Mouse (Mus musculus) stomach, embryonic 15.5 days (tissue): ENCODE results near the gene Rhoj. TPM values are rescaled to one million over a fixed set of nuclear protein-coding genes. Genes with fewer than 3 reads are reported as not detected.
"Not testable (repeated sequence)": the region's sequence is repeated elsewhere in the genome, so short reads cannot be mapped to it uniquely, and the experiment has no call there.

Experiments
- ATAC-seq: fragments of 200-750 bp; cut with Nextera tagmentation; 2 replicates; pipeline ENCODE4 v1.8.0; 2017; ENCODE audit warnings: low read depth, moderate number of reproducible peaks, moderate TSS enrichment; ENCODE audit not compliant: insufficient read depth, low FRiP score
- H3K27ac ChIP-seq: fragments of 300-500 bp; sonication (generic); 2 replicates; pipeline ENCODE4 v1.5.1; 2015; ENCODE audit warnings: mild to moderate bottlenecking, inconsistent platforms
- H3K27me3 ChIP-seq: fragments of 300-500 bp; sonication (generic); replicated peaks from 2 replicates; pipeline ENCODE4 v1.6.1; 2015; ENCODE audit warnings: inconsistent platforms
- H3K36me3 ChIP-seq: fragments of 300-500 bp; sonication (generic); 2 replicates; pipeline ENCODE4 v1.6.1; 2015; ENCODE audit warnings: inconsistent platforms
- H3K4me1 ChIP-seq: fragments of 300-500 bp; sonication (generic); 2 replicates; pipeline ENCODE4 v1.6.1; 2015; ENCODE audit warnings: inconsistent platforms
- H3K4me2 ChIP-seq: fragments of 300-500 bp; sonication (generic); 2 replicates; pipeline ENCODE4 v1.6.1; 2015; ENCODE audit warnings: mild to moderate bottlenecking, inconsistent platforms
- H3K4me3 ChIP-seq: fragments of 300-500 bp; sonication (generic); replicated peaks from 2 replicates; pipeline ENCODE4 v1.5.1; 2015; ENCODE audit warnings: inconsistent platforms
- H3K9ac ChIP-seq: fragments of 300-500 bp; sonication (generic); 2 replicates; pipeline ENCODE4 v1.6.1; 2015; ENCODE audit warnings: inconsistent platforms
- H3K9me3 ChIP-seq: fragments of 300-500 bp; sonication (generic); 2 replicates; pipeline ENCODE4 v1.6.1; 2016; ENCODE audit warnings: inconsistent platforms
- WGBS: fragments of 180-500 bp; shearing (Covaris S2); methylation state at CpG from one replicate; pipeline ENCODE4 v1.1.7; 2015; 5-methylcytosine and 5-hydroxymethylcytosine counted together
- polyA plus RNA-seq: library from polyadenylated mRNA; unstranded; fragments of >200 nt; fragmentation: Nextera tagmentation; extraction: Ambion mirVana; gene quantifications from 2 replicates; pipeline ENCODE4 v1.2.1, GENCODE M21; 2015

Gene Rhoj
- polyA plus RNA-seq, 1 experiment from 2014 or later, result 59.1 TPM

- H3K4me3 ChIP-seq, result no peak overlapping the region
- no peak overlapping the region for H3K27ac ChIP-seq
- H3K4me2 ChIP-seq, result no peak overlapping the region
- H3K36me3 ChIP-seq, result no peaks in the 10 kb centered on the region
- no peaks in the 10 kb centered on the region for H3K4me1 ChIP-seq
- 33% methylated on average over 7 of the region's 7 CpGs for WGBS
- H3K9me3 ChIP-seq, result no peaks in the 10 kb centered on the region
- no peak overlapping the region for H3K9ac ChIP-seq
- no peak for ATAC-seq
- no peaks in the 10 kb centered on the region for H3K27me3 ChIP-seq
These were observed 89.0 kb downstream of the Rhoj start for GRCm38 (mm10) chr12:75397077-75397476.

- Histone ChIP-seq H3K4me1 (no peaks in the 10 kb centered on the region), H3K27ac (no peak overlapping the region), H3K9me3 (no peaks in the 10 kb centered on the region), H3K4me3 (no peak overlapping the region), H3K27me3 (no peaks in the 10 kb centered on the region), H3K9ac (no peak overlapping the region), H3K4me2 (no peak overlapping the region), H3K36me3 (no peaks in the 10 kb centered on the region)
- 62% methylated on average over 9 of the region's 9 CpGs for WGBS
- ATAC-seq, result no peak
These were observed 104.8 kb downstream of the Rhoj start for GRCm38 (mm10) chr12:75412964-75413363.

GRCm38 (mm10) chr12:75414991-75415390, 106.9 kb downstream of the Rhoj start:
- Histone ChIP-seq H3K9me3 (no peaks in the 10 kb centered on the region), H3K36me3 (no peaks in the 10 kb centered on the region), H3K9ac (no peak overlapping the region), H3K4me2 (no peak overlapping the region), H3K27ac (no peak overlapping the region), H3K27me3 (no peaks in the 10 kb centered on the region), H3K4me3 (no peak overlapping the region), H3K4me1 (no peaks in the 10 kb centered on the region)
- ATAC-seq, result no peak
- WGBS, result 78% methylated on average over 6 of the region's 6 CpGs

- H3K27me3 ChIP-seq, result no peaks in the 10 kb centered on the region
- H3K9ac ChIP-seq, result no peak within 1 kb of the TSS
- no peaks in the 10 kb centered on the region for H3K9me3 ChIP-seq
- WGBS, result 88% methylated on average over 4 of the region's 4 CpGs
- H3K27ac ChIP-seq, result no peak within 1 kb of the TSS
- no peak within 1 kb of the TSS for H3K4me2 ChIP-seq
- ATAC-seq, result no peak
- no peaks in the 10 kb centered on the region for H3K36me3 ChIP-seq
- H3K4me3 ChIP-seq, result no peak within 1 kb of the TSS
- H3K4me1 ChIP-seq, result no peaks in the 10 kb centered on the region
These were observed 108.6 kb downstream of the Rhoj start, which contains the start of gene Gphb5 for GRCm38 (mm10) chr12:75416681-75417080. Gene Gphb5 (minus strand): TSS chr12:75416781.

GRCm38 (mm10) chr12:75424359-75424758, 116.2 kb downstream of the Rhoj start:
- 64% methylated on average over 7 of the region's 7 CpGs for WGBS
- H3K4me3 ChIP-seq, result no peak overlapping the region

GRCm38 (mm10) chr12:75424817-75425216, 116.7 kb downstream of the Rhoj start:
- WGBS, result 86% methylated on average over 4 of the region's 4 CpGs
- Histone ChIP-seq H3K27ac (no peak overlapping the region), H3K4me2 (no peak overlapping the region), H3K4me3 (no peak overlapping the region), H3K27me3 (no peaks in the 10 kb centered on the region), H3K9me3 (no peaks in the 10 kb centered on the region), H3K9ac (no peak overlapping the region), H3K36me3 (no peaks in the 10 kb centered on the region), H3K4me1 (no peaks in the 10 kb centered on the region)
- no peak for ATAC-seq

More at GRCm38 (mm10) chr12:75424359-75424758, 116.2 kb downstream of the Rhoj start:
- Histone ChIP-seq H3K9ac (no peak overlapping the region), H3K36me3 (no peaks in the 10 kb centered on the region), H3K4me2 (no peak overlapping the region), H3K27ac (no peak overlapping the region), H3K27me3 (no peaks in the 10 kb centered on the region), H3K9me3 (no peaks in the 10 kb centered on the region), H3K4me1 (no peaks in the 10 kb centered on the region)
- no peak for ATAC-seq

GRCm38 (mm10) chr12:75425882-75426281, 117.8 kb downstream of the Rhoj start:
- Histone ChIP-seq H3K27ac (no peak overlapping the region), H3K4me1 (no peaks in the 10 kb centered on the region), H3K4me3 (no peak overlapping the region), H3K9ac (no peak overlapping the region), H3K36me3 (no peaks in the 10 kb centered on the region), H3K9me3 (no peaks in the 10 kb centered on the region), H3K4me2 (no peak overlapping the region), H3K27me3 (no peaks in the 10 kb centered on the region)
- 76% methylated on average over 7 of the region's 7 CpGs for WGBS
- no peak for ATAC-seq

- no peak overlapping the region for H3K9ac ChIP-seq
- no peaks in the 10 kb centered on the region for H3K9me3 ChIP-seq
- no peaks in the 10 kb centered on the region for H3K27me3 ChIP-seq
- no peak overlapping the region for H3K4me3 ChIP-seq
- H3K27ac ChIP-seq, result no peak overlapping the region
- no peaks in the 10 kb centered on the region for H3K36me3 ChIP-seq
- WGBS, result 74% methylated on average over 6 of the region's 6 CpGs
- no peaks in the 10 kb centered on the region for H3K4me1 ChIP-seq
- no peak overlapping the region for H3K4me2 ChIP-seq
- no peak for ATAC-seq
These were observed 120.6 kb downstream of the Rhoj start for GRCm38 (mm10) chr12:75428719-75429118.

- 85% methylated on average over 1 of the region's 1 CpGs for WGBS
- no peak for ATAC-seq
- no peak overlapping the region for H3K4me3 ChIP-seq
- no peak overlapping the region for H3K27ac ChIP-seq
- H3K9ac ChIP-seq, result no peak overlapping the region
- H3K36me3 ChIP-seq, result no peaks in the 10 kb centered on the region
- no peaks in the 10 kb centered on the region for H3K27me3 ChIP-seq
- H3K4me2 ChIP-seq, result no peak overlapping the region
- no peaks in the 10 kb centered on the region for H3K9me3 ChIP-seq
- no peaks in the 10 kb centered on the region for H3K4me1 ChIP-seq
These were observed 121.7 kb downstream of the Rhoj start for GRCm38 (mm10) chr12:75429685-75430396.

GRCm38 (mm10) chr12:75432400-75432799, 124.3 kb downstream of the Rhoj start:
- ATAC-seq, H3K9ac ChIP-seq, H3K36me3 ChIP-seq, H3K4me3 ChIP-seq, H3K4me2 ChIP-seq, H3K9me3 ChIP-seq, H3K4me1 ChIP-seq, H3K27me3 ChIP-seq, H3K27ac ChIP-seq: not testable (repeated sequence)
- WGBS, result 81% methylated on average over 6 of the region's 6 CpGs

GRCm38 (mm10) chr12:75446245-75446644, 138.1 kb downstream of the Rhoj start:
- Histone ChIP-seq H3K4me3 (no peak overlapping the region), H3K36me3 (peaks cover under 1% of the 10 kb centered on the region; the same call in 1 of the 2 replicates), H3K4me1 (no peaks in the 10 kb centered on the region), H3K4me2 (no peak overlapping the region), H3K27me3 (no peaks in the 10 kb centered on the region), H3K9ac (no peak overlapping the region), H3K27ac (no peak overlapping the region), H3K9me3 (no peaks in the 10 kb centered on the region)
- ATAC-seq, result no peak
- 83% methylated on average over 7 of the region's 7 CpGs for WGBS

- 61% methylated on average over 5 of the region's 5 CpGs for WGBS
- H3K27ac ChIP-seq, result no peak overlapping the region
- H3K4me2 ChIP-seq, result no peak overlapping the region
- ATAC-seq, result no peak
- no peaks in the 10 kb centered on the region for H3K9me3 ChIP-seq
- no peaks in the 10 kb centered on the region for H3K4me1 ChIP-seq
- H3K27me3 ChIP-seq, result no peaks in the 10 kb centered on the region
- no peak overlapping the region for H3K9ac ChIP-seq
- H3K36me3 ChIP-seq, result peaks cover 10% of the 10 kb centered on the region; the same call in 1 of the 2 replicates
- H3K4me3 ChIP-seq, result no peak overlapping the region
These were observed 140.8 kb downstream of the Rhoj start for GRCm38 (mm10) chr12:75448921-75449320.
